Mouse (Mus musculus) ES-E14 (cell line): ENCODE results near the gene Apeh.

Source experiments
- CHD2 ChIP-seq: IDR thresholded peaks from 2 replicates; pipeline ENCODE4 v1.6.1; 2014; ENCODE audit warnings: mild to moderate bottlenecking, low read depth, low read length, inconsistent platforms
- HCFC1 ChIP-seq: IDR thresholded peaks from 2 replicates; pipeline ENCODE4 v1.6.1; 2012; ENCODE audit warnings: low read length, inconsistent platforms, borderline replicate concordance; ENCODE audit not compliant: insufficient read depth
- MAFK ChIP-seq: IDR thresholded peaks from 2 replicates; pipeline ENCODE4 v1.6.1; 2014; ENCODE audit warnings: mild to moderate bottlenecking, low read depth, low read length, inconsistent platforms; ENCODE audit not compliant: insufficient read depth
- ZNF384 ChIP-seq: IDR thresholded peaks from 2 replicates; pipeline ENCODE4 v1.6.1; 2012; ENCODE audit warnings: low read depth, low read length, inconsistent platforms

GRCm38 (mm10) chr9:108082988-108083431 is 11.4 kb downstream of the Apeh start, which contains the start of gene Rnf123:
- TF ChIP-seq CHD2 = no peak
- TF ChIP-seq ZNF384 = no peak
- no peak for TF ChIP-seq HCFC1
- no peak for TF ChIP-seq MAFK
